Mouse (Mus musculus): ENCODE measurements around the gene Alox8. TPM values are rescaled to one million over a fixed set of nuclear protein-coding genes. Genes with fewer than 3 reads are reported as not detected.

The Alox8 gene
- polyA plus RNA-seq (2015; fragmentation: Nextera tagmentation; extraction: Ambion mirVana), result 1.7 TPM in 2 replicates

DNA sequence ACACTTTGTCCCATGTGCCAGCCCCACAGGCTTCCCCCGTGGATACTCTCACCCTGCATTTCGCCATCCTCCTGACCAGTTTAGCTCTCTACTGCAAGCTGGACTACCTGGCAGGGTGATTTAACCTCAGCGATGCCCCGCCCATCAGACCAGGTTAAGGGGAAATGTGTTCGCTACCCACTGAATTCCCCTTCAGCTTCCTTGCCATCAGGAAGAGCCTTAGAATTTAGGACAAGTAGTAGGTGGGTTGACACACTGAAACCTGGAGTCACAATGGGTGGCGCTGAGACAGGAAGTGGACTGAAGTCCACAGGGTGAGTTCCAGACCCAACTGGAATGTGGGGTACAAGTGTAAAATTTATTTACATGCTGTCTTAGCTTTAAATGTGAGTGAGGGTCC lies at the start of gene Alox8:
TSS of gene Alox8 (minus strand) at position 101 of the 400 bp plus-strand sequence.
- WGBS, result 40% methylated on average over 6 of the region's 6 CpGs
- no peaks in the 10 kb centered on the region for H3K36me3 ChIP-seq (ENCODE audit: control insufficient read depth, insufficient read depth)

DNA sequence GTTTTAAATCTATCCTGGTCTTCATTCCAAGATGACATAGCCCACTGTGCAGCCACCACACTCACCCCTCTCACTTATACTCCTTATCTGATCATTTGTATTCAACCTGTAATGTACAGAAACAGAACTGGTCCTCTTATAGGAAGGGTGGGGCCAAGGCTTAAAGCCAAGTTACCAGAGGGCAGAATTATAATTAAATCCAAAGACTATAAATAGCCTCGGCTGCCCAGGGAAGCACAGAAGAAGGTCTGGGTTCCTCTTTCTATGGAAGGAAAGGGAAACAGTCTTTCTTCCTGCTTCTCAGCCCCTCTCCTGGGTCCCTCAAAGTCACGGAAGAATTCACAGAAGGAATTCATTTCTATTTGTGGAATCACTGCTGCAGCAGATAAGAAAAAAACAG lies 48.0 kb upstream of the Alox8 start:
- peak overlapping the region; percentile 59 for H3K4me2 ChIP-seq (ENCODE audit: low read depth, low read length)
- peak; percentile 65 for ATAC-seq (replicated peaks; ENCODE audit: extremely low read depth, insufficient read depth, low FRiP score)
- no peaks in the 10 kb centered on the region for H3K27me3 ChIP-seq (ENCODE audit: control insufficient read depth, insufficient read depth, low read length)
- peak overlapping the region; percentile 29 for H3K4me3 ChIP-seq (ENCODE audit: low read length)
- H3K9me3 ChIP-seq (replicated peaks; ENCODE audit: control insufficient read depth, low read length), result no peaks in the 10 kb centered on the region
- H3K9ac ChIP-seq (ENCODE audit: low read length), result peak overlapping the region; percentile 48
- peaks cover 5% of the 10 kb centered on the region for H3K4me1 ChIP-seq (ENCODE audit: control insufficient read depth, insufficient read depth, low read length)
- H3K27ac ChIP-seq (ENCODE audit: low read length), result peak overlapping the region; percentile 86
- H3K36me3 ChIP-seq (ENCODE audit: control insufficient read depth, insufficient read depth), result no peaks in the 10 kb centered on the region
- WGBS, result 0% methylated on average over 2 of the region's 2 CpGs

More for the DNA sequence above, at the start of gene Alox8:
- Histone ChIP-seq H3K4me1 (ENCODE audit: control insufficient read depth, insufficient read depth, low read length) (peaks cover 4% of the 10 kb centered on the region; the same call in 1 of the 2 replicates), H3K9ac (ENCODE audit: low read length) (peak within 1 kb of the TSS; percentile 51; the same call in 1 of the 2 replicates), H3K27me3 (ENCODE audit: control insufficient read depth, insufficient read depth, low read length) (peaks cover 20% of the 10 kb centered on the region), H3K9me3 (replicated peaks; ENCODE audit: control insufficient read depth, low read length) (no peaks in the 10 kb centered on the region), H3K4me2 (ENCODE audit: low read depth, low read length) (peak within 1 kb of the TSS; percentile 63), H3K4me3 (ENCODE audit: low read length) (peak within 1 kb of the TSS; percentile 30), H3K27ac (ENCODE audit: low read length) (no peak within 1 kb of the TSS)
- ATAC-seq (replicated peaks; ENCODE audit: extremely low read depth, insufficient read depth, low FRiP score), result no peak

DNA sequence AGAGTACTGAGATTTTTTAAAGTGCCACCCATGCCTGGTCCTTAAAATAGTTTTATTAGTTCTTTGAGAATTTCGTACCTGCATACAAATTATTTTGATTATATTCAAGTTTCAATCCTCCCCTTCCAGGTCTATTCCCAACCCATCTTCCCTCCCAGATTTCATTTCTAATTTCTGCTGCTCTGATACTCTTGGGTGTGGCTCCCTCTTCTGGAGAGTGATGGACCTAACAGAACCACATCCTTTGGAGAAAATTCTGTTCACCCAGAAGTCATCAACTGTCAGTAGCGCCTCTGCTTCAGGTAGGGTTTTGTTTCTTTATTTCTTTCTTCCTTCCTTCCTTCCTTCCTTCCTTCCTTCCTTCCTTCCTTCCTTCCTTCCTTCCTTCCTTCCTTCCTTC lies 47.3 kb upstream of the Alox8 start:
- Histone ChIP-seq H3K4me1 (ENCODE audit: control insufficient read depth, insufficient read depth, low read length) (peaks cover 5% of the 10 kb centered on the region), H3K36me3 (ENCODE audit: control insufficient read depth, insufficient read depth) (no peaks in the 10 kb centered on the region), H3K9ac (ENCODE audit: low read length) (no peak overlapping the region), H3K9me3 (replicated peaks; ENCODE audit: control insufficient read depth, low read length) (no peaks in the 10 kb centered on the region), H3K27me3 (ENCODE audit: control insufficient read depth, insufficient read depth, low read length) (no peaks in the 10 kb centered on the region), H3K4me2 (ENCODE audit: low read depth, low read length) (peak overlapping the region; percentile 59; the same call in 1 of the 2 replicates), H3K27ac (ENCODE audit: low read length) (no peak overlapping the region), H3K4me3 (ENCODE audit: low read length) (no peak overlapping the region)
- peak; percentile 61; the same call in 1 of the 2 replicates for ATAC-seq (replicated peaks; ENCODE audit: extremely low read depth, insufficient read depth, low FRiP score)
- 11% methylated on average over 2 of the region's 2 CpGs for WGBS

DNA sequence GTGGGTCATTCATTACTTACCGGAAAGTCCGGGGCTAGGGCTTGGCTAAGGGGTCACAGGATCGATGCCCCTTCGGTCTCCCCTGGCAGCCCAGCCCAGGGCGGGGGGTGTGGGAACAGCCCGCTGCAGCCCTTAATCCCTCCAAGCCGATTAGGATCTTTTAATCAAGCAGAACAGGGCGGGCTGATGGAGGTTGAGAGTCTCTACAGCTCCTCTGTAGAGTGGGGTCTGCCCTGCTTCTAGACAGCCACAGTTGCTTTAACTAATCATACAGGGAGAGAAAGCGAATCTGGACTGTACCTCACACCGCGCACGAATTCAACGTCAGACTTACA lies 39.2 kb upstream of the Alox8 start, which contains the start of gene Gucy2e:
TSS of gene Gucy2e (minus strand) at position 111 of the 335 bp plus-strand sequence.
- 21% methylated on average over 13 of the region's 13 CpGs for WGBS
- Histone ChIP-seq H3K4me3 (ENCODE audit: low read length) (peak within 1 kb of the TSS; percentile 42), H3K27ac (ENCODE audit: low read length) (no peak within 1 kb of the TSS), H3K27me3 (ENCODE audit: control insufficient read depth, insufficient read depth, low read length) (peaks cover 23% of the 10 kb centered on the region), H3K36me3 (ENCODE audit: control insufficient read depth, insufficient read depth) (no peaks in the 10 kb centered on the region), H3K4me1 (ENCODE audit: control insufficient read depth, insufficient read depth, low read length) (peaks cover 7% of the 10 kb centered on the region), H3K9ac (ENCODE audit: low read length) (peak within 1 kb of the TSS; percentile 58), H3K4me2 (ENCODE audit: low read depth, low read length) (peak within 1 kb of the TSS; percentile 76), H3K9me3 (replicated peaks; ENCODE audit: control insufficient read depth, low read length) (no peaks in the 10 kb centered on the region)
- no peak for ATAC-seq (replicated peaks; ENCODE audit: extremely low read depth, insufficient read depth, low FRiP score)

DNA sequence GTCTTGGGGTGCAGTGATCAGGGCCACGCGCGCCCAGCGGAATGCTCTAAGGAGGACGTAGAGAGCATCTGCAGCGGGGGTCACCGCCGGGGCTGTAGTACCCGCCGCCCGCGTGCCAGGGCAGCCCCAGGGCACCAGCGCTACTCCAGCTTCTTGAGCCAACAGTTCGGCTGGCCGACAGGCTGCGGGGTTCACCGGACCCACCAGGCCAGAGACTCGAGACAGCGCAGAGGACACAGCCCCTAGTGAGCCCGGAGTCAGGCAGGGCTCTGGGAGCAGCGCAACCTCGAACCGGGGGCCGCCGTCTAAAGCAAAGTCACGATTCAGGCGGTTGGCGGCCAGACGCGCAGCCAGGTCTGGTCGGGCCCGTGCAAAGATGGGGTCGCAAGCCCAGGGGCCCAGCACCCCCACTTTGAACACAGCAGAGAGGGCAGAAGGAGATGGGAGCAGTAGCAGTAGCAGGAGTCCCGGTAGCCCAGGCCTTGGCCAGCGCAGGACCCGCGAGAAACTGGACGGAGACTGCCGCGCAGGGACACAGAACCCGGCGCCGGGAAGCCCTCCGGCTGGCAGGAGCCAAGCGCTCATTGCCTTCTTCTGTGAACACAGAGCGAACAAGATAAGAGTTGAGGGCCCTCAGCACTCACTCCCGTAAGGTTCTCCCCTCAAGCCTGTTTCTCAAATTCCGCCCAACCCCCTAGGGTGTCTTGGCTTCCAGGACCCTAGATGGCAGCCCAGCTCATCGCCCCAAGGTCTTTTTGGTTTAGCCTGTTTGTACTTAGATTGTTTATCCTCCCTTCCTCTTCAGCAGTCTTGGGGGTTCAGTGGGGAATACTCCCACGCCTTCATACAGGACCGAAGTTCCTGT lies 38.6 kb upstream of the Alox8 start:
- Histone ChIP-seq H3K4me3 (ENCODE audit: low read length) (peak overlapping the region; percentile 42), H3K9ac (ENCODE audit: low read length) (peak overlapping the region; percentile 58), H3K9me3 (replicated peaks; ENCODE audit: control insufficient read depth, low read length) (no peaks in the 10 kb centered on the region), H3K4me1 (ENCODE audit: control insufficient read depth, insufficient read depth, low read length) (peaks cover 7% of the 10 kb centered on the region), H3K4me2 (ENCODE audit: low read depth, low read length) (peak overlapping the region; percentile 76), H3K27me3 (ENCODE audit: control insufficient read depth, insufficient read depth, low read length) (peaks cover 24% of the 10 kb centered on the region), H3K36me3 (ENCODE audit: control insufficient read depth, insufficient read depth) (no peaks in the 10 kb centered on the region), H3K27ac (ENCODE audit: low read length) (no peak overlapping the region)
- no peak for ATAC-seq (replicated peaks; ENCODE audit: extremely low read depth, insufficient read depth, low FRiP score)
- WGBS, result 4% methylated on average over 51 of the region's 51 CpGs

DNA sequence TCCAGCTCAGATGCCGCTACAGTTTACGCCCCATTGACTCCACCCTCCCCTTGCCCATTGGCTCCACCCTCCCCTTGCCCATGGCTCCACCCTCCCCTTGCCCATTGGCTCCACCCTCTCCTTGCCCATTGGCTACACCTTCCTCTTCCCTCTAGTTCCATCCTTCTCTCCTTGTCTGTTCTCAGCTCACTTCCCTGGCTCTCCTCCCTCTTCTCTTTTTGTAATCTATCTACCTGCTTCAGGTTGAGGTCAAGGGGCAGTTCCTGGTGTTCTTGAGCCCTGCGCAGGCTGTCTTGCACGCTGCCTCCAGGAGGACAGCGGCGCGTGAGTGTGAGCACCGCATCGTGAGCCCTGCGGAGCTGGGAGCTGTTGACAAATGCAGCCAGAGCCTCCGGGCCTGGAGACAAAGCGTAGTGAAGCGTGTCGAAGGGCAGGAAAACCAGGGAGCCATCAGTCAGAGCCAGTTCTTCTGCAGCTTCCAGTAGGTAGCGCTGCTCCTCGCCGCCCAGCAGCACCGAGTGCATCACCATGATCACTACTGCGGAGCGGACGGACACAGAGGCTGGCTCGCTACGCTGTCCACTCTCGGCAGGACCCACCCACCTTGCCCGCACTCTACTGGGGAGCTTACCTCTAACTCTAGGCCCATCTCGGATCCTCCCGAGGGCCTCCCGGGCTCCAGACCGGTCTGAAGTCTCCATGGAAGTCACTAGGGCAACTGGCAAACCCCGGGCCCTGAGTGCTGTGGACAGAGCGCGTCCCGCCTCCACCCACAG lies 37.8 kb upstream of the Alox8 start:
- Histone ChIP-seq H3K4me2 (ENCODE audit: low read depth, low read length) (peak overlapping the region; percentile 76), H3K27ac (ENCODE audit: low read length) (no peak overlapping the region), H3K27me3 (ENCODE audit: control insufficient read depth, insufficient read depth, low read length) (peaks cover 27% of the 10 kb centered on the region), H3K4me3 (ENCODE audit: low read length) (peak overlapping the region; percentile 42), H3K4me1 (ENCODE audit: control insufficient read depth, insufficient read depth, low read length) (peaks cover 7% of the 10 kb centered on the region), H3K36me3 (ENCODE audit: control insufficient read depth, insufficient read depth) (no peaks in the 10 kb centered on the region), H3K9me3 (replicated peaks; ENCODE audit: control insufficient read depth, low read length) (no peaks in the 10 kb centered on the region), H3K9ac (ENCODE audit: low read length) (peak overlapping the region; percentile 58)
- WGBS, result 2% methylated on average over 33 of the region's 33 CpGs
- peak; percentile 71 for ATAC-seq (replicated peaks; ENCODE audit: extremely low read depth, insufficient read depth, low FRiP score)

DNA sequence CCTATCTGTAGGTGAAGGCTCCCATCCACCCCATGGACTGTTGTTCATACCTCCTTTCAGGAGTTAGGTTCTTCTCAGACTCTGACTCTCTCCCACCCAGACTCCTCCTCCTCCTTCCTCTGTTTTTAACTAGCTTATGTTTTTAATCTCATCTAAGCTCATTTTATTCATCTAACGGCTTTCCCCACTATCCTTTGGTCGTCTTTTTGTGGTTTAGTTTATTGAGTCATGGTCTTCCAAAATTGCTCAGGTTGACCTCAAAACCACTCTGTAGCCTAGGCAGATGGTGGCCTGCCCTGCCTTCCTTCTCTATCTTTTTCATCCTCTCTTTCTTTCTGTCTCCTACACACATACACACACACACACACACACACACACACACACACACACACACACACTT lies 35.5 kb upstream of the Alox8 start:
- no peak for ATAC-seq (replicated peaks; ENCODE audit: extremely low read depth, insufficient read depth, low FRiP score)
- H3K27me3 ChIP-seq (ENCODE audit: control insufficient read depth, insufficient read depth, low read length), result peaks cover 29% of the 10 kb centered on the region

DNA sequence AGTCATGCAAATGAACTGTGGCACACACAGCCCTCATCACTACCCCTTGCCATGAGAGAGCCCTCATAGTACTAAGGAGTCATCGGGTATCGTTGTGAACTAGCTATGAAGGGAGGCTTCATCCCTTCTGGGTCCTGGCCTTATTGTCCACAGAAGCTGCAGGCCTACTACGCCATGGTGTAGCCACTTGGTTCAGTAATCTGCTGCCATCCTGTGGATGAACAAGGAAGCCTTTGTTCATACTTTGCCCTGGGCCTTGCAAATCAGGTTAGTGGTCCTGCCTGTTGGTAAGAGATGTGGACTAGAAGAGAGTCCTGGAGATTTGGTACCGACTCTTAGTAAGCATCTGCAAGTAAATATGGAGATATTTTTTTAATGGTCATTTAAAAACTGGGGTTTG lies 32.8 kb upstream of the Alox8 start:
- Histone ChIP-seq H3K9me3 (replicated peaks; ENCODE audit: control insufficient read depth, low read length) (peaks cover 2% of the 10 kb centered on the region), H3K9ac (ENCODE audit: low read length) (no peak overlapping the region), H3K27ac (ENCODE audit: low read length) (no peak overlapping the region), H3K4me1 (ENCODE audit: control insufficient read depth, insufficient read depth, low read length) (no peaks in the 10 kb centered on the region), H3K27me3 (ENCODE audit: control insufficient read depth, insufficient read depth, low read length) (peaks cover 16% of the 10 kb centered on the region), H3K4me2 (ENCODE audit: low read depth, low read length) (no peak overlapping the region), H3K36me3 (ENCODE audit: control insufficient read depth, insufficient read depth) (no peaks in the 10 kb centered on the region), H3K4me3 (ENCODE audit: low read length) (no peak overlapping the region)
- 68% methylated on average over 4 of the region's 4 CpGs for WGBS
- no peak for ATAC-seq (replicated peaks; ENCODE audit: extremely low read depth, insufficient read depth, low FRiP score)

More for the DNA sequence above, 35.5 kb upstream of the Alox8 start:
- H3K9ac ChIP-seq (ENCODE audit: low read length), result no peak overlapping the region
- no peaks in the 10 kb centered on the region for H3K36me3 ChIP-seq (ENCODE audit: control insufficient read depth, insufficient read depth)
- no peak overlapping the region for H3K27ac ChIP-seq (ENCODE audit: low read length)
- WGBS, result 73% methylated on average over 2 of the region's 2 CpGs
- H3K4me2 ChIP-seq (ENCODE audit: low read depth, low read length), result no peak overlapping the region
- H3K4me3 ChIP-seq (ENCODE audit: low read length), result no peak overlapping the region
- peaks cover 7% of the 10 kb centered on the region for H3K4me1 ChIP-seq (ENCODE audit: control insufficient read depth, insufficient read depth, low read length)
- no peaks in the 10 kb centered on the region for H3K9me3 ChIP-seq (replicated peaks; ENCODE audit: control insufficient read depth, low read length)
